Mouse (Mus musculus) liver, postnatal 0 days (tissue): ENCODE measurements at regions not wholly inside any gene's neighbourhood (a gene's known extent, or its start where the extent isn't known, plus 50 kb on each side); places are given as distances from the start of the nearest gene placed in this dataset.

Experiments used
- CTCF ChIP-seq: sonication (generic); IDR thresholded peaks from 2 replicates; pipeline ENCODE4 v1.5.1; 2016; ENCODE audit warnings: antibody characterized with exemption, low read depth
- EP300 ChIP-seq: IDR thresholded peaks from 2 replicates; pipeline ENCODE4 v1.6.1; 2016; ENCODE audit warnings: antibody characterized with exemption, low read depth, mild to moderate bottlenecking

GRCm38 (mm10) chr7:36582074-36582473 is 115.8 kb upstream of the Tshz3 start:
- TF ChIP-seq CTCF (no peak), EP300 (no peak)
